Mouse (Mus musculus) spleen, embryonic (tissue): ENCODE data around the gene Tbc1d7.

Experiments
- CTCF ChIA-PET: fragments of 350-600 bp; sonication (Branson Sonifier 250); formaldehyde crosslinking; loops from one replicate; lab custom pipeline; 2022; lab: Charles Lee

Gene Tbc1d7

DNA sequence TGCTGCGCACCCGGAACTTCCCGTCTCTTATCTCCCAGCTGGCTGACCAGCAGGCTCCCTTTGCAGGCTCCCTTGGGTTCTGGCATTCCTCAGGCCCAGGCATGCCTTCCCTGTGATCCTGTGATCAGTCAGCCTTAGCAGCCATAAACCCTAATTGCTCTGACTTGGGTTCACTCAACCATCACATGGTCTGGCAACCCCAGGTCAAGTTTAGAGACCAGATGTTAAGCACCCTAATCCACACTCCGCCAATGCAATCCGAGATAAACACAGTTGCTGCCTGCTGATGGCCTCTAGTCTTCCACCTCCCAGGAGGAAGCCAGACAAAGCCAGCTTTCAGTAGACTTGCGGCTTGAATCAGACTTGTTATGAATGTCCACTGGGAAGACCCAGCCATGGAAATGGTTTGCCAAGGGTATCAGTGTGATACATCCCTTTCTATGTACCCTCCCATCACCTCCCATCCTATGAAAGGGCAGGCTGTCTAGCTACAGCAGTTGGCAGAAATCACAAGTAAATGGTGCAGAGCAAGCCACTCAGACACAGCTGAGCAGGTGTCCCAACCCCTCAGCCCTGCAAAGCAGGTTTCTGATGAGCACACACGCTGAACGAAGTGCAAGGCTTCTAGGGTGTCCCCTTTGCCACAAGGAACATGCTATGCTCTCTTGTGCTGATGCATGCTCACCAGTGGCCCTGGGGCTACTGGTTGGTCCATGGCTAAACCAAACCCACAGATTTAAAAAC is 24.6 kb downstream of the Tbc1d7 start:
- CTCF ChIA-PET: no interaction called here

DNA sequence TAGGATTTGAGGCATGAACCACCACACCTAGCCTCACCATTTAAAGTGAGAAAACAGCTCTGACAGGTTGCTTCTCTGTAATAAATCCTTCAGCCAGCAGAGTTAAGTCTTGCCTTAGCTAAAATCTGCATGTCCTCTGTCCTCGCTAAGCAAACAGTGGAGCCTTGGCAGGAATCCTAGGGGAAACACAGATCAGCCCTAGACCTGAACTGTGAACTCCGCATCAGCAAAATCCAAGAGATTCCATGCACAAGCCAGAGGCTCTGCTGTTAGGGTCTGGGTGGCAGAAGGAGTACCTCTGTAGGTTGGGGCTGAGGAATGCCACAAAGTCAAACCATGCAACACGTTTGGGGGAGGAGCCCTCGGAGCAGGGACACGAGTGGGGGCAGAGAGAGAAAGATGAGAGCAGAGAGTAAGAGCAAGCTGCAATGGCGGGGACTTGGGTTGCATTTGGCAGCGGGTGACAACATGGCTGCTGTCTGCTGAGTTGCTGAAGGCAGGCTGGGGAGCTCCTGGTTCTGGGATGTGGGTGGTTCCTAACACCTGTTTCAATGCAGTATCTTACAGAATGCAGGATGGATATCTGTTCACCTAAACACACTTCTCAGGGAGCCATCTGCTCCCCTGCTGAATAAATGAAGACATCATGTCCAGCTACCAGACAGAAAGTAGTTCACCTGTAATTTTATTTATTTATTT is 26.4 kb downstream of the Tbc1d7 start:
- CTCF ChIA-PET: no interaction called here

DNA sequence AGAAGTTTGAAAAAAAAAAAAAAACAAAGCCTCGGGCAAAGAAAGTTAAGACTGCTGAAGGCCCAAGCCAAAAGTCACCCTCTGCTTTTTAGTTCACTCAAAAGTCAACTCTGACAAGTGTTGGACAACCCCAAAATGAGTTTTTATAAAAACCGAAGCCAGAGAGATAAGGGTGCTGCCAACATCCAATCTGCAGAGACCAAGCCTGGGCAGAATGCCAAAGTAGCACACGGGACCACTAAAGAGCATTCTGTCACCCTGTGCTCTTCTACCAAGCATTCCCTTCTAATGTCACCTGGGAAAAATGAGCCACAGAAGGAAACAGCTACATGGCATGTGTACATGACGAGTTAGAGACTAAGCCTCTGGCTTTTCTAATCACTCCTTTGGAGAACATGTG is 36.8 kb downstream of the Tbc1d7 start:
- CTCF ChIA-PET: no interaction called here

DNA sequence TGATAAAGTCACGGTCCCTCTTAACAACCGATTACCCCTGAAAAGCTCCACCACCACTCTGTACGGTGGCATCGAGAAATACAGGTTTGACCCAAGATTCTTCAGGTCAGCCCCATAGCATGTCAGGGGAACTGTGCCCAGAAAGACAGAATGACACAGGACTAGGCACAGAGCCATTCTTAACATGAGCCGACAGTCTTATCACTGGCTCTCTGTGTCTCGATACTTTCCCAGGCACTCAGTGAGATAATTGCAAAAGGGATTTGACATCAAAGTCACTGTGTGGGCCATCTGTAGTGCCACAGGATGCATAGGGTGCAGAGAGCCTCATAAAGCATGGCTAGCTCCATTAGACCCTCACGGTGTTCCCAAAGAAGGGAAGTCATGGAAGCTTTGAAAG is 37.9 kb downstream of the Tbc1d7 start:
- CTCF ChIA-PET: no interaction called here

DNA sequence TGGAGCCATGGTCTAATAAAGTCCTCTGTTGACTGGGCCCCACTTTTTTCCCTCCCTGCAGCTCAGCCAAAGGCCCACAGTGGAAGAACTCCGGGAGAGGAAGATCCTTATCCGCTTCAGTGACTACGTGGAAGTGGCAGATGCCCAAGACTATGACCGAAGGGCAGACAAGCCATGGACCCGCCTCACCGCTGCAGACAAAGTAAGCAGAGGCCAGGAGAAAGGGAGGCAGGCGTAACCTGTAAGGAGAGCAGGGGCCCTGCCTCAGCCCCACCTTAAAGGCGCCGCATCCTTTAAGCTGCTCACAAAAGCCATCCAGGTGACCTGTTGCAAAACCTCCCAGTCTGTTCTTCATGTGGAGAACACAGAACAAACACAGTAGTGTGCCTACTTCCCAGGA is 38.4 kb downstream of the Tbc1d7 start:
- CTCF ChIA-PET: no interaction called here

DNA sequence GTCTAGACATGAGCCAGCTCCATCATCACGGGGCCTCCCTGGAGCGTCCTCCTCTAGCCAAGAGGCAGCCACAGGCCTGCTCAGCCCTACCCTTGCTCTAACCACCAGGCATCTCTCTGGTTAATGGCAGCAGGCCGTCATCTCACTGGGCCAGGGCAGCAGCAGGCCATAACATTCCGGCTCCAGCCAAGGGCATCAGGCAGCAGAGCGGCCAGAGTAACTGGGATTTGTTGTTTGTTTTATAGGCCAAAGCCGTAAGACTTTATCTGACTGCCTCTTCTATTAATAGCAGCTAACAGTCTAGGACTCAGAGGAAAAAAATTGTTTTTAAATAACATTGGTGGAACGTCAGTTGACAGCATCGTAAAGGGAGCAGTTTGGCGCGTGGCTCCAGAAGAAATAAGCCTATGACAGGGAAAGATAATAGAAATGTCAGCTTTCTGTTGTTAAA is 39.5 kb downstream of the Tbc1d7 start:
- CTCF ChIA-PET: no interaction called here

DNA sequence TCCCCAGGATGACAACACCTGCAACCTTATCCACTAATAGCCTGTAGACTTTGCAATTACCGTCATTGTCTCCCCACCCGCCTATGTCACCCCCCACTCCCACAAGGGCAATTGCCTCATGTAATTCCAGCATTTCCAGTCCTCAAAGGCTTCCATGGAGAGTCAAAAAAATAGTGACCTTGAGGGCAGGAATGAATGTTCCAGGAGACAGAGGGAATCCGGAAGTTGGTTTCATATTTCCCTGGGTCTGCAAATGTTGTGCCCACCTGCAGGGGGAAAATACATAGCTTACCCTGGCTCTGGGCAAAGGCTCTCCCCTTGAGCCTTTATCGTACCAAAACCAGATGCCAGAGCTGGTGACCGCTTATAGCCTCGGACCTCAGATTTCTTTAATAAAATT is 41.1 kb downstream of the Tbc1d7 start:
- CTCF ChIA-PET: no interaction called here

DNA sequence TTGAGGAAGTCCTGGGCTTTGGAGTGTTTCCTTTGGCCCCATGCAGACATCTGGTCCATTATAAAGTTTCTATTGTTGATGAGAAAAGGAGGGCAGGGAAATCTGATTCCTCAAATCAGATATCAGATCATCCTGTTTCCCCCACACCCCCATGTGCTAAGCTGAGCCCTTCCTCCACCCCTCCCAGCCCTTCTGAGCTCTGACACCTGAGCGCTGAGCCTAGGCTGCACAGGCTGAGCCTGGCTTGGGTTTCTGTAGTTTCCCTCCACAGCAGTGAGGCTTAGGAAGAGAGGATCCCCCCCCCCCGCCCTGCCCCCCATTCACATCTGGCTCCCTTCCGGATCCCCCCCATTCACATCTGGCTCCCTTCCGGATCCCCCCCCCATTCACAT is 46.6 kb downstream of the Tbc1d7 start:
- CTCF ChIA-PET: no interaction called here

DNA sequence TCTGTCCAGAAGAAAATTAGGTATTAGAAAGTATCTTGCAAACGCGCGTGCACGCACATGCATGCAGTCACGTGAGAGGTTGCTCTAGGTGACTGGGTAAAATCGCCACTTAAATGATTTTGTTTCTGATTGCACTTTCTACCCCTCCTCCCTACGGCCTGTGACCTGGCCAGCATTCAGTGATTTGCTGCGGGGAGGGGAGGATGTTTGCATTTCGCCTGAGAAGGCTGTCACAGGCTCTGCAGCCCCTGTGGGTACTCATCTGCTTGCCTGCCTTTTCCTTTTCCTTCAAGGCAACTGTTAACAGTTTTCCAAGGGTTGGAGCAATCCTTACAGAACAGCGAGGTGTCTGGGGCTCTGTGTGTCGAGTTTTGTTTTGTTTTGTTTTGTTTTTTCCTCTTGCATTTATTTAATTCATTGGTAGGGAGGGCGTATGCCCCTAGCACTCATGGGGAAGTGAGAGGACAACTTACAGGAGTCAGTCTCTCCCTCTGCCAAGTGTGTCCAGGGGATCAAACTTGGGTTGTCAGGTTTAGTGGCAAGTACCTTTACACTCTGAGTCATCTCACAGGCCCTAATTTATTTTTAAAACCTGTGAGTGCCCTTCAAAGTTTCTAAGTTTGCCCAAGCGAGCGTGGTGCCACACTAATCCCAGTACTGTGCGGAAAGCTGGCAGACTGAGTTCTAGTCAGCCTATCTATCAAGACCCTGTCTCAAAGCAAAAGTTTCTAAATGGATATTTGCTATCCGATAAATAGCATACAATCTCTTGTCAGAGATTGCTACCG is 47.2 kb downstream of the Tbc1d7 start:
- CTCF ChIA-PET: no interaction called here

DNA sequence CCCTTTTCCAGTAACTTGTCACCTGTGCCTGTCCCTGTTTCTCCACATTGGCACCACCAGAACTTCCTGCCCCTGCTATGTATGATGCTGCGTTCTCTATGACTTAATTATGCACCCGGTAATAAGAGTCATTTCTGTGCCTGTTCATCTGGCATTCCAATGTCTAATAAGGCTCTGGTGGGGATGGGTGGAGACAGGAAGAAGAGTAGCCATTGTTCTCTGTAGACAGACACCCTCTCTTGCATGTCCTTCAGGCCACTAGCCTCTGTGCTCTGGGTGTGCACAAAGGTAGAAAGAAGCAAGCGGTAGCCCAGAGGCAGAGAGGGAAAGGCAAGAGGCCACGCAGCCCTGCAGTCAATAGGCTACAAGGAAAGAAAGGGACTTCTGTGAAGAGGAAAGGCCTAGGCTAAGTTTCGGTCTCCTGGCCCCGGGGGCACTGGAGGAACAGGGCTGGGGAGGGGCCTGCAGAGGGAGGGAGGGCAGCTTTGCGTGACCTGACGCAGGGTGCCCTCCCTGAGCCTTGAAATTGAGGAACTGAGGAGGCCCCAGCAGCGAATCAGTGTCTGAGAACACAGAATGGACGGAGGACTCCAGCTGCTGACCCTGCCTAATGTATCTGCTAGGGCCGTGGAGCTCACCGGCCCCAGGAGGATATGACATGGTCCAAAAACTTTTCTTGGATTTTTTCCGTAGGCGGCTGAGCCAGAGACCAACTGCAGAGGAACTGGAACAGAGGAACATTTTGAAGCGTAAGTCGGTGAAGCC is 48.8 kb downstream of the Tbc1d7 start:
- CTCF ChIA-PET: no interaction called here

DNA sequence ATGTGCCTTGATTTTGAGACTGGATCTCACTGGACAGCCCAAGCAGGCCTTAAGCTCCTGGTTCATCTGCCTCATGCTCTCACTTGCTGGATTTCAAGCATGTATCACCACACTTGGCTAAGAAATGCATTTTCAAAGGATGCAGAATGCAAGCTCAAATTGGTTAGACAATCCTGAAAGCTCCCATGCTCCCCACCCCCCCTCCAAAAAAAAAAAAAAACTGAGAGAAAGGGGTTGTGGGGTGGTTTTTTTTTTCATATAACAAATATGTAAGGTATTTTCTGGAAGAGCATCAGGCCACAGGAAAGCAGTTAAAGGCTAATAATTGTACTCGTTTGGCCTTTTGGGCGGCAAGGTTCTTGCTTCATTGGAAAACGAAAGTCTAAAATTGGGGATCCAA is 58.2 kb downstream of the Tbc1d7 start:
- CTCF ChIA-PET: no interaction called here

DNA sequence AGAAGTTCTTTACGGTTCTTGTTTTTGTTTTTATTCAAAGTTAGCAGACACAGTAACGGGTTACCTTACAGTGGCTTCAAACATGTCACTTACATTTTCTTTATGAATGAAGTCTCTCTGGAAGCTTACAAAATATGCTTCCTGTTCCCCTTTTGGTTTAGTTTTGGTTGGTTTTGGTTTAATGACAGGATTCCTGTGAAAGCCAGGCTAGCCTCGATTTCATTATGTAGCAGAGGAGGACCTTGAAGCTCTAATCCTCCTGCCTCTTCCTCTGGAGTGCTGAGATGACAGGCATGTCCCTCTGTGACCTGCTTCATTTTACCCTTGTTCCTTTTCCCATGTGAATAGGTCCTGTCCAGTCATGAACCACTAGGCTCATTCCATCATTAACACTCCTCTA is 58.6 kb downstream of the Tbc1d7 start:
- CTCF ChIA-PET: no interaction called here

DNA sequence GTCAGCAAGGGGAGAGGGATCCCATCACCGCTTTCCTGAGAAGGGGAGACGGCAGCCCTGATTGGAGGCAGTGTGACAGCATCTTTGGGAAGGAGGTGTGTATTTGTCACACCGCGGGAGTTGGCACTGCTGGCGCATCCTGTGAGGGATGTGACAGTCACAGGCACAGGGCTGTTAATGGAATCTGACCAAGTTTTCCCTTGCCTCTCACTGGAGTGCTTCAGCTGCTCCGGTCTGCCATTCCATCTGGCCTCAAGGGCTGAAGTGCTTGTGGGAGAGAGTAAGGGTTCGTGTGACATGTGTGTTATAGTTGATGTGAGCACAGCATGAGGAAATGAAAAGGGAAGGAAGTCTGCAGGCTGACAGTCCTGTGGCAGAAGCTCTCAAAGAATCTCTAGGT is 59.0 kb downstream of the Tbc1d7 start:
- CTCF ChIA-PET: no interaction called here

DNA sequence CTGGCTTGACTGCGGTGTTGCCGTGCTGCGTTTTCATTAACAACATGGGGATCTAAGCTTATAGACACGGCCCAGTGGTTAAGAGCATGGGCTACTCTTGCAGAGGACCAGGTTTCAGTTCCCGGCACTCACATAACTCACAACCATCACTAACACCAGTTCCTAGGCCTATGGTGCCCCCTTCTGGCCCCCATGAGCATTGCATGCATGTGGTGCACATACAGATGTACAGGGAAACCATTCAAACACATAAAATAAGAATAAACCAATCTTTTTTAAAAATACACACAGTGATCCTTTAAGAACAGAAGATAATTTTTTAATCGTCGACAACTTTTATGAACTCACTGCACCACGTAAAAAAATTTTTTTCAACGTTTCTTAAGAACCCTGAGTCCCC is 66.8 kb downstream of the Tbc1d7 start:
- CTCF ChIA-PET: no interaction called here

DNA sequence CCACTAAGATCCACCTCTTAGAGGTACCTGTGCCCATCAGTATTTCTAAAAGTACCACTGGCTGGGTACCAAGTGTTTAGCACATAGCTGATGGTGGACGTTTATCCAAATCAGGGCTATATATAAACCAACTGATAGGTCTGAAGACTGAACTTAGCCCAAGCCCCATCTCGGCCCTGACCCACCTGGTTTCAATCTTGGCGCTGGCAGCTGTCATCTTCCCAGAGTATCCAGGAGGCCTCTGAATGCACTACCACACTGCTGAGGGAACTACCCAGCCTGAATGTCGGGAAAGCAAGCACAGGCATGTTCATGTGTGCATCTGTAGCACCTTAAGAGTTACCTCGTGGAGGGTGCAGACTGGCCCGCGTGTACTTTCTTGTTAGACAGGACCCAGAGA is 68.4 kb downstream of the Tbc1d7 start:
- CTCF ChIA-PET: no interaction called here
